Mouse (Mus musculus): ENCODE data around the gene Sstr4. TPM values are rescaled to one million over a fixed set of nuclear protein-coding genes. Genes with fewer than 3 reads are reported as not detected.

Sstr4 gene
- polyA plus RNA-seq, 1 experiment = not detected

- TF ChIP-seq GATA1 (IDR thresholded peaks at IDR 0.05; ENCODE audit: low read length) = no peak
- no peak for TF ChIP-seq TAL1 (IDR thresholded peaks at IDR 0.05; ENCODE audit: low read length)
- peaks cover 30% of the 10 kb centered on the region for H3K27me3 ChIP-seq (ENCODE audit: control insufficient read depth)
- no peaks in the 10 kb centered on the region for H3K9me3 ChIP-seq (ENCODE audit: control insufficient read depth, low read length)
- no peaks in the 10 kb centered on the region; the same call in 1 of the 2 replicates for H3K4me1 ChIP-seq (ENCODE audit: control insufficient read depth)
- no peaks in the 10 kb centered on the region for H3K36me3 ChIP-seq (ENCODE audit: control insufficient read depth)
- no peak overlapping the region for H3K4me3 ChIP-seq (replicated peaks)
These were observed 9.8 kb downstream of the Sstr4 start for GRCm38 (mm10) chr2:148404906-148405305.

- H3K4me3 ChIP-seq (replicated peaks) = no peak overlapping the region
- H3K27me3 ChIP-seq (ENCODE audit: control insufficient read depth) = peaks cover 30% of the 10 kb centered on the region
- H3K9me3 ChIP-seq (ENCODE audit: control insufficient read depth, low read length) = no peaks in the 10 kb centered on the region
- no peaks in the 10 kb centered on the region for H3K36me3 ChIP-seq (ENCODE audit: control insufficient read depth)
- H3K4me1 ChIP-seq (ENCODE audit: control insufficient read depth) = no peaks in the 10 kb centered on the region; the same call in 1 of the 2 replicates
- TF ChIP-seq GATA1 (IDR thresholded peaks at IDR 0.05; ENCODE audit: low read length) (no peak), TAL1 (IDR thresholded peaks at IDR 0.05; ENCODE audit: low read length) (no peak)
These were observed 11.2 kb downstream of the Sstr4 start for GRCm38 (mm10) chr2:148406160-148406970.

DNA sequence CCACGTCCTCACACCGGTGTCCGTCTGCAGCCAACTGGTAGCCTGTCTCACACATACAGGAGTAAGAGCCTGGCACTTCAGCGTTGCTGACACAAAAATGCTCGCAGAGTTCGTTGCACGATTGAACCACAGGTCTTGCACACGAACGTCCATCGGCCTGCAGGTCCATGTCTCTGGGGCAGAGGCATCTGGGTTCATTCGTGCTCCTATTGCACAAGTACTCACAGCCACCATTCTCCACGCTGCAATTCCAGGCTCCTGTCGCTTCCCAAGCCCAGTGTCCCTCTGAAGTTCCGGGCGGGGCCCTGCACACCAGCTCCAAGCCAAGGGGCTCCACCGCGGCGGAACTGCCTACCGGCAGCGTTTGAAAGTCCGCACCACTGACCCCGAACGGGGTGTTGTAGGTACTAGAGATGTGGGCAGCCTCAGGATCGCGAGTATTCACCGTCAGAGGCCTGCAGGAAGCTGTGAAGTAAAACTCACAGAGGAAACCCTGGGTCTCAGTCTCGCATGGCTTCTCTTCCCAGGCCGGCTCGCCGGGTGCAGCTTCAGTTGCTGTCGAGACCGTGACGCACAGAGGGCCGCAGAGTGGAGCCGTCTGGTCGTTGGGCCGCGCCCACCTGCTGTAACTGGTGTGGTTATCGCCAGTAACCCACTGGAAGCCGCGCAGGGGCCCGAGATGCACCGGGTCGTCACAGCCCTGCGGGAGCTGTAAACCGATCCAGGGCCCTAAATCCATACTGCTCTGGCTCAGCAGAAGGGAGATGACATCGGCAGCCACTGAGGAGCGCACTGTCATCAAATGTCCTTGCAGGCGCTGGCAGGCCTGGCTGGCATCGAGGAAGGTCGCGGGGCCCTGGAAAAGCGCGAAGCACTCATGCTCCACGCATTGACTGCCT is 12.1 kb downstream of the Sstr4 start:
- H3K4me1 ChIP-seq (ENCODE audit: control insufficient read depth) = no peaks in the 10 kb centered on the region; the same call in 1 of the 2 replicates
- peak overlapping the region; percentile 11 for H3K4me3 ChIP-seq (replicated peaks)
- no peaks in the 10 kb centered on the region for H3K9me3 ChIP-seq (ENCODE audit: control insufficient read depth, low read length)
- no peaks in the 10 kb centered on the region for H3K36me3 ChIP-seq (ENCODE audit: control insufficient read depth)
- TF ChIP-seq TAL1 (IDR thresholded peaks at IDR 0.05; ENCODE audit: low read length) = no peak
- TF ChIP-seq GATA1 (IDR thresholded peaks at IDR 0.05; ENCODE audit: low read length) = no peak
- H3K27me3 ChIP-seq (ENCODE audit: control insufficient read depth) = peaks cover 30% of the 10 kb centered on the region

- Histone ChIP-seq H3K4me1 (ENCODE audit: control insufficient read depth) (no peaks in the 10 kb centered on the region; the same call in 1 of the 2 replicates), H3K27me3 (ENCODE audit: control insufficient read depth) (peaks cover 30% of the 10 kb centered on the region), H3K36me3 (ENCODE audit: control insufficient read depth) (no peaks in the 10 kb centered on the region), H3K4me3 (replicated peaks) (peak within 1 kb of the TSS; percentile 11), H3K9me3 (ENCODE audit: control insufficient read depth, low read length) (no peaks in the 10 kb centered on the region)
- TF ChIP-seq TAL1 (IDR thresholded peaks at IDR 0.05; ENCODE audit: low read length) = no peak
- TF ChIP-seq GATA1 (IDR thresholded peaks at IDR 0.05; ENCODE audit: low read length) = no peak
These were observed 13.0 kb downstream of the Sstr4 start, which contains the start of gene Thbd for GRCm38 (mm10) chr2:148407870-148408760. Thbd (minus strand) TSS chr2:148408188.

GRCm38 (mm10) chr2:148408761-148409120 is 13.6 kb downstream of the Sstr4 start:
- Histone ChIP-seq H3K9me3 (ENCODE audit: control insufficient read depth, low read length) (no peaks in the 10 kb centered on the region), H3K36me3 (ENCODE audit: control insufficient read depth) (no peaks in the 10 kb centered on the region), H3K4me3 (replicated peaks) (no peak overlapping the region), H3K4me1 (ENCODE audit: control insufficient read depth) (no peaks in the 10 kb centered on the region; the same call in 1 of the 2 replicates), H3K27me3 (ENCODE audit: control insufficient read depth) (peaks cover 30% of the 10 kb centered on the region)
- TF ChIP-seq TAL1 (IDR thresholded peaks at IDR 0.05; ENCODE audit: low read length) = no peak
- no peak for TF ChIP-seq GATA1 (IDR thresholded peaks at IDR 0.05; ENCODE audit: low read length)

- Histone ChIP-seq H3K9me3 (ENCODE audit: control insufficient read depth, low read length) (no peaks in the 10 kb centered on the region), H3K27me3 (ENCODE audit: control insufficient read depth) (peaks cover 30% of the 10 kb centered on the region), H3K36me3 (ENCODE audit: control insufficient read depth) (no peaks in the 10 kb centered on the region), H3K4me1 (ENCODE audit: control insufficient read depth) (no peaks in the 10 kb centered on the region; the same call in 1 of the 2 replicates), H3K4me3 (replicated peaks) (no peak overlapping the region)
- TF ChIP-seq GATA1 (IDR thresholded peaks at IDR 0.05; ENCODE audit: low read length) (no peak), TAL1 (IDR thresholded peaks at IDR 0.05; ENCODE audit: low read length) (no peak)
These were observed 14.0 kb downstream of the Sstr4 start for GRCm38 (mm10) chr2:148409141-148409540.

DNA sequence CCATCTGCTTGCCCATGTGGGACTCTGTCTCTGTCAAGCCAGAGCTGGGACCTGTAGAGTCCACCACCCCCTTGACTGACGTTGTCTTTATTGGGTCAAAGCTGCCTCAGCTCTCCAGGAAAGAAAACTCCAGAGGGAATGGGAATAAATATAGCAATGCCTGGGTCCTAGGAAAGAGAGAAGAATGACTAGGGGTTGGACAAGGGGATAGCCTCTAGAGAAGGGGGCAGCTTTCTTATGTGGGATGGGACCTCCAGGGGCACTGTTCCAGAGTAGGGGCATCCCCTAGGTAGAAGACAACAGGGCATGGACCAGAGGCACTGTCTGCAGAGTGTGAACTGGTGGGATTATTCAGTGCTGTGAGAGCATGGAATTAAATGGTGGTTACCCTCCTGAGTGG is 14.7 kb downstream of the Sstr4 start:
- Histone ChIP-seq H3K4me1 (ENCODE audit: control insufficient read depth) (no peaks in the 10 kb centered on the region; the same call in 1 of the 2 replicates), H3K27me3 (ENCODE audit: control insufficient read depth) (peaks cover 30% of the 10 kb centered on the region), H3K9me3 (ENCODE audit: control insufficient read depth, low read length) (no peaks in the 10 kb centered on the region), H3K36me3 (ENCODE audit: control insufficient read depth) (no peaks in the 10 kb centered on the region), H3K4me3 (replicated peaks) (no peak overlapping the region)
- TF ChIP-seq TAL1 (IDR thresholded peaks at IDR 0.05; ENCODE audit: low read length) (no peak), GATA1 (IDR thresholded peaks at IDR 0.05; ENCODE audit: low read length) (no peak)

GRCm38 (mm10) chr2:148419151-148419550 is 24.0 kb downstream of the Sstr4 start:
- no peak overlapping the region for H3K4me3 ChIP-seq (replicated peaks)
- no peaks in the 10 kb centered on the region for H3K4me1 ChIP-seq (ENCODE audit: control insufficient read depth)
- no peaks in the 10 kb centered on the region for H3K27me3 ChIP-seq (ENCODE audit: control insufficient read depth)
- TF ChIP-seq TAL1 (IDR thresholded peaks at IDR 0.05; ENCODE audit: low read length) (no peak), GATA1 (IDR thresholded peaks at IDR 0.05; ENCODE audit: low read length) (no peak)
- H3K9me3 ChIP-seq (ENCODE audit: control insufficient read depth, low read length) = no peaks in the 10 kb centered on the region
- H3K36me3 ChIP-seq (ENCODE audit: control insufficient read depth) = no peaks in the 10 kb centered on the region
